ENCODE assay signal across 24 mouse cellular contexts in the genomic region with DNA sequence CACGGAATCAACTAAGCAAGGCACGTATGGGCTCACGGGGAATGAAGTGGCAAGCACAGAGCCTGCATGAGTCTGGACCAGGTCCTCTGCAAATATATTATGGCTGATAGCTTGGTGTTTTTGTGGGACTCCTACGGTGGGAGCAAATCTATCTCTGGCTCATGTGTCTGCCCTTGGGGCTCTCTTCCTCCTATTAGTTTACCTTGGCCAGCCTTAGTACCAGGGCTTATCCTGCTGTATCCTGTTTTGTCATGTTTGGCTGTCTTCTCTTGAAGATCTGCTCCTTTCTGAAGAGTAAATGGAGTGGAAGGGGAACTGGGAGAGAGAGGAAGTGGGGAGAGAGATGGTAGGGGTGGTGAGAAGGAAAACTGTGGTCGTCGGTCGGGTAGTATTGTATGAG. TPM values are rescaled to one million over a fixed set of nuclear protein-coding genes. Genes with fewer than 3 reads are reported as not detected.
DNase-seq lines count a peak whose midpoint lies in the region; ATAC-seq lines count a peak whose summit lies in the region.
"Had no signal": no experiment of that assay in that cellular context is flagged by ENCODE, and none has a peak within 500 bp of the region (broad histone marks: within the 10 kb centered on the region; RNA-seq: fewer than 3 reads in every experiment).

No protein-coding gene starts in this region.

- no peak for ATAC-seq in monocyte, adult 5-6 weeks (replicated peaks; ENCODE audit: insufficient number of reproducible peaks, low FRiP score, low TSS enrichment, poor library complexity, severe bottlenecking)
- ATAC-seq: activated CD4-positive, CD25-positive, alpha-beta regulatory T cell, adult 4 months; CD4-positive, CD25-positive, alpha-beta regulatory T cell, adult 4 months; Patski had no signal

- DNase-seq in fat pad, adult 2 months (ENCODE audit: extremely low read depth, low read depth, low spot score), result peak; percentile 80
- peak; percentile 75 for DNase-seq in gonadal fat pad, adult 2 months (ENCODE audit: low read depth)
- no peak for DNase-seq in frontal cortex, postnatal 36 days (ENCODE audit: low spot score in 2 of 2)
- DNase-seq: adrenal gland, adult 2 months; adrenal gland, adult 8-10 months; adrenal gland, postnatal 10 days; adrenal gland, postnatal 14 days; adrenal gland, postnatal 25 days; adrenal gland, postnatal 36 days; B cell, adult 2 months; cerebellum, adult 11 months; cerebellum, adult 11-12 months; cerebellum, adult 18-20 months had no signal

RNA-seq across cellular contexts. Expression of a gene that starts 18.3 kb away (rescaled TPM):
- not detected in 2 replicates for polyA plus RNA-seq in gonadal fat pad, adult 2 months (2012; rRNA removed)
- not detected in 3 replicates for total RNA-seq in monocyte, adult 5-6 weeks (2017)
- total RNA-seq: adrenal gland, adult 18-20 months; adrenal gland, adult 2 months; adrenal gland, adult 8-10 months; adrenal gland, postnatal 10 days; adrenal gland, postnatal 14 days; adrenal gland, postnatal 25 days; adrenal gland, postnatal 36 days; adrenal gland, postnatal 4 days; CH12.LX; MEL had no signal
- polyA plus RNA-seq: activated CD4-positive, CD25-positive, alpha-beta regulatory T cell, adult 4 months; adrenal gland, adult 2 months; brain, embryonic 14.5 days; C2C12; CD4-positive, CD25-positive, alpha-beta regulatory T cell, adult 4 months; G1E; Patski had no signal

Comparison
In these comparisons a context has a peak if more than half of its experiments do, and no peak if none do; other contexts are left out.
1. DNase-seq: peak in fat pad, adult 2 months (single experiment) and gonadal fat pad, adult 2 months (single experiment); none in frontal cortex, postnatal 36 days (0 of 2).